Mouse (Mus musculus) c-Kit-negative CD71-positive TER-119-positive erythroid progenitor cells, embryonic 14.5 days (primary cell): ENCODE results near the gene Bco2.

Experiments used
- DNase-seq: peaks from one replicate; pipeline ENCODE4 v3.0.0-alpha.2; 2013; ENCODE audit warnings: low read depth, low spot score

The Bco2 gene

GRCm38 (mm10) chr9:50555094-50555446 lies at the start of gene Bco2:
TSS of gene Bco2 (minus strand) at chr9:50555181.
- DNase-seq: no peak

- DNase-seq: no peak
These were observed 49.4 kb upstream of the Bco2 start for GRCm38 (mm10) chr9:50604338-50604737.

GRCm38 (mm10) chr9:50603998-50604324 lies 49.0 kb upstream of the Bco2 start:
- DNase-seq: no peak

GRCm38 (mm10) chr9:50603189-50603997 lies 48.4 kb upstream of the Bco2 start, which contains the start of the genes Sdhd and Timm8b:
TSS of gene Sdhd (minus strand) at chr9:50603812.
TSS of gene Timm8b (plus strand) at chr9:50603910.
- peak; percentile 92 for DNase-seq

GRCm38 (mm10) chr9:50602055-50602845 lies 47.3 kb upstream of the Bco2 start:
- no peak for DNase-seq

GRCm38 (mm10) chr9:50601536-50601935 lies 46.6 kb upstream of the Bco2 start:
- no peak for DNase-seq

- DNase-seq: no peak
These were observed 42.0 kb upstream of the Bco2 start for GRCm38 (mm10) chr9:50596973-50597372.

- DNase-seq: no peak
These were observed 39.9 kb upstream of the Bco2 start for GRCm38 (mm10) chr9:50594794-50595417.

- no peak for DNase-seq
These were observed 38.6 kb upstream of the Bco2 start for GRCm38 (mm10) chr9:50593544-50593943.

GRCm38 (mm10) chr9:50592955-50593354 lies 38.0 kb upstream of the Bco2 start:
- no peak for DNase-seq

GRCm38 (mm10) chr9:50590856-50591518 lies 36.0 kb upstream of the Bco2 start:
- no peak for DNase-seq

- DNase-seq: no peak
These were observed 32.0 kb upstream of the Bco2 start for GRCm38 (mm10) chr9:50586955-50587354.

GRCm38 (mm10) chr9:50585145-50585818 lies 30.3 kb upstream of the Bco2 start:
- DNase-seq: no peak

- DNase-seq: no peak
These were observed 25.4 kb upstream of the Bco2 start for GRCm38 (mm10) chr9:50580370-50580769.

GRCm38 (mm10) chr9:50569599-50570525 lies 14.9 kb upstream of the Bco2 start:
- DNase-seq: no peak

GRCm38 (mm10) chr9:50567881-50568280 lies 12.9 kb upstream of the Bco2 start:
- no peak for DNase-seq

- DNase-seq: no peak
These were observed 12.4 kb upstream of the Bco2 start for GRCm38 (mm10) chr9:50567372-50567771.

- DNase-seq: no peak
These were observed 11.0 kb upstream of the Bco2 start for GRCm38 (mm10) chr9:50565940-50566339.

GRCm38 (mm10) chr9:50565173-50565572 lies 10.2 kb upstream of the Bco2 start:
- DNase-seq: no peak

- DNase-seq: no peak
These were observed 7.0 kb upstream of the Bco2 start for GRCm38 (mm10) chr9:50561918-50562360.
